Mouse (Mus musculus) liver, postnatal 0 days (tissue): ENCODE measurements around the gene Olfr15.

Experiments
- CTCF ChIP-seq: sonication (generic); IDR thresholded peaks from 2 replicates; pipeline ENCODE4 v1.5.1; 2016; ENCODE audit warnings: antibody characterized with exemption, low read depth
- EP300 ChIP-seq: IDR thresholded peaks from 2 replicates; pipeline ENCODE4 v1.6.1; 2016; ENCODE audit warnings: antibody characterized with exemption, low read depth, mild to moderate bottlenecking

DNA sequence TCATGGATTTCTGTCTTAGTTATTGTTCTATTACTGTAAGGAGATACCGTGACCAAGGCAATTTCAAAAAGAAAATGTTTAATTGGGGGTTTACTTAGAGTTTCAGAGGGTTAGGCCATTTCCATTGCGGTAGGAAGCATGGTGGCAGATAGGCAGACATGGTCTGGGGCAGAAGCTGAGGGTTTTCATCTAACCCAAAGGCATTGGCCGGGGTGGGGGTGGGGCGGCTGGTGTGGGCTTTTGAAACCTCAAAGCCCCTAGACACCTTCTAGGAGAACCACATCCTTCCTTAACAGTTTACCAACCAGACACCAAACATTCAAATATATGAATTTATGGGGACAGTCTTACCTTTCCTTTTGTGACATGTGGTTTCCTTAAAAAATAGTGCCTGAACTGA lies 28.6 kb downstream of the Olfr15 start:
- TF ChIP-seq CTCF (no peak), EP300 (no peak)
